Mouse (Mus musculus) ES-E14 (cell line): ENCODE data around the gene Dstn. TPM values are rescaled to one million over a fixed set of nuclear protein-coding genes. Genes with fewer than 3 reads are reported as not detected.

ENCODE experiments used
- DNase-seq: peaks from one replicate; pipeline ENCODE4 v3.0.0-alpha.2; 2013; ENCODE audit warnings: low read depth, low spot score
- H3K27ac ChIP-seq: 2 replicates; pipeline ENCODE4 v1.5.1; 2012; ENCODE audit warnings: low read depth, mild to moderate bottlenecking, low read length, moderate library complexity, mixed read lengths; ENCODE audit not compliant: poor library complexity, insufficient read depth, severe bottlenecking
- H3K36me3 ChIP-seq: 2 replicates; pipeline ENCODE4 v1.6.1; 2012; ENCODE audit warnings: mild to moderate bottlenecking, low read length, moderate library complexity, mixed read lengths; ENCODE audit not compliant: control insufficient read depth, poor library complexity, insufficient read depth, severe bottlenecking
- H3K4me1 ChIP-seq, 2 experiments: fragments of 150-350 bp in 1 of 2; sonication (generic) in 1 of 2; 2 replicates each; pipeline ENCODE4 v1.6.1; 2012; ENCODE audit warnings: low read length in 2 of 2, mild to moderate bottlenecking in 1 of 2, mixed read lengths in 1 of 2; ENCODE audit not compliant: control insufficient read depth in 2 of 2, insufficient read depth in 2 of 2, poor library complexity in 1 of 2
- H3K4me3 ChIP-seq, 2 experiments: fragments of 150-350 bp in 1 of 2; sonication (generic) in 1 of 2; 2 replicates each; pipeline ENCODE4 v1.5.1; 2012; ENCODE audit warnings: low read length in 2 of 2, low read depth in 1 of 2, mild to moderate bottlenecking in 1 of 2, mixed read lengths in 1 of 2; ENCODE audit not compliant: insufficient read depth in 1 of 2, poor library complexity in 1 of 2, severe bottlenecking in 1 of 2
- H3K9ac ChIP-seq: 2 replicates; pipeline ENCODE4 v1.6.1; 2012; ENCODE audit warnings: low read depth, mild to moderate bottlenecking, low read length, mixed read lengths; ENCODE audit not compliant: poor library complexity, insufficient read depth, severe bottlenecking
- H3K9me3 ChIP-seq: fragments of 150-350 bp; sonication (generic); 2 replicates; pipeline ENCODE4 v1.6.1; 2012; ENCODE audit warnings: low read depth, mild to moderate bottlenecking, low read length; ENCODE audit not compliant: control insufficient read depth, insufficient read depth
- CHD2 ChIP-seq: IDR thresholded peaks from 2 replicates; pipeline ENCODE4 v1.6.1; 2014; ENCODE audit warnings: mild to moderate bottlenecking, low read depth, low read length, inconsistent platforms
- HCFC1 ChIP-seq: IDR thresholded peaks from 2 replicates; pipeline ENCODE4 v1.6.1; 2012; ENCODE audit warnings: low read length, inconsistent platforms, borderline replicate concordance; ENCODE audit not compliant: insufficient read depth
- MAFK ChIP-seq: IDR thresholded peaks from 2 replicates; pipeline ENCODE4 v1.6.1; 2014; ENCODE audit warnings: mild to moderate bottlenecking, low read depth, low read length, inconsistent platforms; ENCODE audit not compliant: insufficient read depth
- ZC3H11A ChIP-seq: IDR thresholded peaks from 2 replicates; pipeline ENCODE4 v1.6.1; 2012; ENCODE audit warnings: low read depth, mild to moderate bottlenecking, inconsistent platforms, low read length, borderline replicate concordance
- ZNF384 ChIP-seq: IDR thresholded peaks from 2 replicates; pipeline ENCODE4 v1.6.1; 2012; ENCODE audit warnings: low read depth, low read length, inconsistent platforms
- in situ Hi-C, 2 experiments: fragments of 600-800 bp; cut with MboI; formaldehyde crosslinking; loops; one replicate each; pipeline ENCODE4 v1.15.1; 2025; ENCODE audit warnings: low sequenced_read_pairs in 2 of 2, inconsistent platforms in 1 of 2; ENCODE audit not compliant: unreplicated experiment in 2 of 2
- total RNA-seq: library from RNA; depleted of rRNA; stranded (reverse); fragments of 300-350 nt; gene quantifications from 2 replicates; pipeline ENCODE4 v1.2.3, GENCODE M21; 2012; rRNA removed

Dstn gene
- total RNA-seq, 1 experiment, result 391 TPM

DNA sequence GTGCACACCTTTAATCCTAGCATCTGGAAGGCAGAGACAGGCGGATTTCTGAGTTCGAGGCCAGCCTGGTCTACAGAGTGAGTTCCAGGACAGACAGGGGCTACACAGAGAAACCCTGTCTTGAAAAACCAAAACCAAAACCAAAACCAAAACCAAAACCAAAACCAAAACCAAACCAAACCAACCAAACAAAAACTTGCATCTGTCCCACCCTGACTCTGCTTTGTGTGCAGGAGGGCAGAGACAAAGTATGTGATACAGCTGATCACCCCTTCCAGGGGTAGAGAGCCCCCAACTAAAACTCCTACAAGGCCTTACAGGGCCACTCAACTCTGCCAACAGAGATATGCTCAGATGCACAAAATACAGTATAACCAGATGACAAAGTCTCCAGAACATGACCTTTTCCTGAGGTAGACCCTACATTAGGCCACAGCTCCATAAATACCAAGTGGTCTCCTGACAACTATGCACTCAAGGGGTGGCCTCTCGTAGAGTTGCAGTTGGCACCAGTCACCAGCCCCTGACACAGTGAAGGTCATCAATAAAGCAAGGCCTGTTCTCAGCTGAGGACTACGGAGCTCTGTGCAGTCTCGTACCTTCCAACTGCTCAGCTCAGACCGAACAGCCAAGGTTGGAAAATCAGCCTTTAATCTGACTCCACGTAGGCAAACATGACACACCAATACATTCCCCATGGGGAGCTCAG lies 77.0 kb downstream of the Dstn start:
- in situ Hi-C loops, result no loop called here
- Histone ChIP-seq H3K4me1 (no peaks in the 10 kb centered on the region), H3K4me3 (no peak overlapping the region), H3K27ac (no peak overlapping the region), H3K36me3 (peaks cover 1% of the 10 kb centered on the region; the same call in 1 of the 2 replicates), H3K9ac (no peak overlapping the region), H3K9me3 (no peaks in the 10 kb centered on the region)
- no peak for DNase-seq
- TF ChIP-seq HCFC1, result no peak
- no peak for TF ChIP-seq ZNF384
- no peak for TF ChIP-seq CHD2
- TF ChIP-seq MAFK, result no peak
- TF ChIP-seq ZC3H11A, result no peak

Other genes with a start within 250 kb of the Dstn start
- 0.32 and 0.62 TPM in 2 replicates for gene Bfsp1, start 52.1 kb upstream of the Dstn start, total RNA-seq
- gene Rrbp1, start 95.9 kb downstream of the Dstn start, total RNA-seq, result 251 and 331 TPM in 2 replicates
- not detected in 2 replicates for gene Banf2, start 117.7 kb downstream of the Dstn start, total RNA-seq